Mouse (Mus musculus) bone marrow macrophage, adult 2 months (primary cell): ENCODE data around the gene Ubxn6.

ENCODE experiments used
- CTCF ChIP-seq: IDR thresholded peaks from 2 replicates; pipeline ENCODE4 v1.5.1; 2012; ENCODE audit warnings: low read depth, mild to moderate bottlenecking, low read length, moderate library complexity
- POLR2A ChIP-seq: IDR thresholded peaks from 2 replicates; pipeline ENCODE4 v1.6.1; 2012; ENCODE audit warnings: mild to moderate bottlenecking, low read depth, low read length, borderline replicate concordance

- TF ChIP-seq POLR2A, result no peak
- TF ChIP-seq CTCF, result no peak
These were observed 23.4 kb upstream of the Ubxn6 start for GRCm38 (mm10) chr17:56098180-56098579.
